Mouse (Mus musculus) liver, embryonic 14.5 days (tissue): Measurements from ENCODE around the gene Pde11a. TPM values are rescaled to one million over a fixed set of nuclear protein-coding genes. Genes with fewer than 3 reads are reported as not detected.

Experiments used
- ATAC-seq: fragments of 200-750 bp; cut with Nextera tagmentation; 2 replicates; pipeline ENCODE4 v1.8.0; 2017; ENCODE audit warnings: moderate number of reproducible peaks, mild to moderate bottlenecking, moderate library complexity; ENCODE audit not compliant: insufficient read depth
- DNase-seq, 3 experiments: peaks; one replicate each; pipeline ENCODE4 v3.0.0-alpha.2; 2012 to 2013; ENCODE audit warnings: low read depth in 3 of 3, low spot score in 3 of 3
- H3K27ac ChIP-seq: fragments of 300-500 bp; sonication (generic); 2 replicates; pipeline ENCODE4 v1.5.1; 2014; ENCODE audit warnings: moderate library complexity, mild to moderate bottlenecking, control low read depth, inconsistent platforms
- H3K27me3 ChIP-seq: fragments of 300-500 bp; sonication (generic); 2 replicates; pipeline ENCODE4 v1.6.1; 2014; ENCODE audit warnings: mild to moderate bottlenecking, low read length, moderate library complexity; ENCODE audit not compliant: control insufficient read depth, insufficient read depth
- H3K36me3 ChIP-seq: fragments of 300-500 bp; sonication (generic); replicated peaks from 2 replicates; pipeline ENCODE4 v1.6.1; 2014; ENCODE audit warnings: low read depth; ENCODE audit not compliant: control insufficient read depth, insufficient read depth
- H3K4me1 ChIP-seq, 2 experiments: fragments of 200-500 bp in 1 of 2; fragments of 300-500 bp in 1 of 2; sonication (generic) in 1 of 2; replicated peaks; 2 replicates each; pipeline ENCODE4 v1.6.1; 2012 to 2014; ENCODE audit warnings: antibody characterized with exemption in 1 of 2, inconsistent platforms in 1 of 2, low read length in 1 of 2; ENCODE audit not compliant: control insufficient read depth in 2 of 2, insufficient read depth in 2 of 2
- H3K4me2 ChIP-seq: fragments of 300-500 bp; sonication (generic); 2 replicates; pipeline ENCODE4 v1.6.1; 2014; ENCODE audit warnings: low read depth, mild to moderate bottlenecking, control low read depth, moderate library complexity
- H3K4me3 ChIP-seq, 2 experiments: fragments of 200-500 bp in 1 of 2; fragments of 300-500 bp in 1 of 2; sonication (generic) in 1 of 2; 2 replicates each; pipeline ENCODE4 v1.5.1; 2012 to 2014; ENCODE audit warnings: low read depth in 2 of 2, low read length in 2 of 2, mild to moderate bottlenecking in 2 of 2, control low read depth in 1 of 2, inconsistent platforms in 1 of 2, moderate library complexity in 1 of 2; ENCODE audit not compliant: insufficient read depth in 1 of 2
- H3K9ac ChIP-seq: fragments of 300-500 bp; sonication (generic); replicated peaks from 2 replicates; pipeline ENCODE4 v1.6.1; 2014; ENCODE audit warnings: mild to moderate bottlenecking, control low read depth, moderate library complexity
- H3K9me3 ChIP-seq: fragments of 300-500 bp; sonication (generic); 2 replicates; pipeline ENCODE4 v1.6.1; 2016; ENCODE audit warnings: low read length, mixed read lengths; ENCODE audit not compliant: control insufficient read depth
- CTCF ChIP-seq: IDR thresholded peaks from 2 replicates; pipeline ENCODE4 v1.5.1; 2016; ENCODE audit warnings: antibody characterized with exemption, low read depth, control low read depth
- EP300 ChIP-seq: IDR thresholded peaks from 2 replicates; pipeline ENCODE4 v1.6.1; 2016; ENCODE audit warnings: antibody characterized with exemption, low read depth
- WGBS: fragments of 180-500 bp; shearing (Covaris S2); extraction: QIAGEN DNeasy Blood & Tissue Kit; methylation state at CpG from one replicate; pipeline ENCODE4 v1.1.7; 2014; ENCODE audit not compliant: insufficient replicate concordance; 5-methylcytosine and 5-hydroxymethylcytosine counted together
- polyA plus RNA-seq, 2 experiments: library from polyadenylated mRNA; depleted of rRNA in 1 of 2; stranded (reverse) in 1 of 2; unstranded in 1 of 2; fragments of >200 nt; fragmentation: Nextera tagmentation in 1 of 2; extraction: Ambion mirVana in 1 of 2; gene quantifications; 2 replicates each; pipeline versions ENCODE4 v1.2.1 to v1.2.3; 2012 to 2014

Gene Pde11a
- polyA plus RNA-seq, 2 experiments, result 0.01 TPM; not detected in 1

DNA sequence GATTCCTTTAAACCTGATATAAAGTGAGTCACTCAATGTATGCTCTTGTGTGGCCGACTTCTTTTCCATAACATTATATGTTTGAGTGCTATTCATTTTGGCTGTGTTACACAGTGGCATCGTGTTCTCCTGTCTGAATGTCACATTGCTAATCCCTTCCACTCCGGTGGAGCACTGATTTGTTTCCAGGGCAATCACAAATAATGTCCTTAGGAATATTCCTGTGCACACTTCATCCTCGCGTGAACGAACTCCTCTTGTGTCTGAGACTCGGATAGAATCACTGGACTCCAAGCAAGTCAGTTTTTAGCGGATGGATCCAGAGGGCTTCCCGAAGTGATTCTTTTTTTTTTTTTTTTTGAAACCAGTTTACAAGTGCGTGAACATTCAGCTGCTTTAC is 197.4 kb downstream of the Pde11a start:
- Histone ChIP-seq H3K4me3 (no peak overlapping the region), H3K36me3 (no peaks in the 10 kb centered on the region), H3K4me1 (no peaks in the 10 kb centered on the region), H3K27ac (no peak overlapping the region), H3K4me2 (no peak overlapping the region), H3K27me3 (no peaks in the 10 kb centered on the region), H3K9me3 (no peaks in the 10 kb centered on the region), H3K9ac (no peak overlapping the region)
- DNase-seq (no peak), ATAC-seq (no peak)
- whole genome bisulfite sequencing, result 71% methylated on average over 10 of the region's 10 CpGs
- TF ChIP-seq EP300 (no peak), CTCF (no peak)

DNA sequence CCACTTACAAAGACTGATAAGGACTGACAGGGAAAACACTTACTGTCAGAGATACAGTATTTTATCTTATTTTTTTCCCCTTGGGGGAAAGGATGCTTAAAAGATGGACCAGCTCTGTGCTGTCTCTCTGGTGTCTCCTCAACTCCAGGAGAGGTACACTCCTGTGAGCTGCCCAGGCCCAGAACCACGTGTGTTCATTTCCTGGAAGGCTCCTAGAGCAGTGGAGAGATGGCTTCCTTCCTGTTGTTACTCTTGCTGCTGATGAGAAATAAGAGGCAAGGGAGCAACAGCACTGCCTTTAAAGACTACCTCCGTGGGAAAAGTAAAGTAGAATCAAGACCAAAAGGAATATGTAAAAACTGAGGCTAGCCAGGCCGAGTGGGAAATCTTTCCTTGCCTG is 205.6 kb downstream of the Pde11a start:
- TF ChIP-seq CTCF, result no peak
- TF ChIP-seq EP300, result no peak
- Histone ChIP-seq H3K4me2 (no peak overlapping the region), H3K27ac (no peak overlapping the region), H3K4me1 (no peaks in the 10 kb centered on the region), H3K4me3 (no peak overlapping the region), H3K36me3 (no peaks in the 10 kb centered on the region), H3K9ac (no peak overlapping the region), H3K9me3 (no peaks in the 10 kb centered on the region), H3K27me3 (no peaks in the 10 kb centered on the region)
- ATAC-seq (no peak), DNase-seq (no peak)
- 20% methylated on average over 3 of the region's 3 CpGs for WGBS

DNA sequence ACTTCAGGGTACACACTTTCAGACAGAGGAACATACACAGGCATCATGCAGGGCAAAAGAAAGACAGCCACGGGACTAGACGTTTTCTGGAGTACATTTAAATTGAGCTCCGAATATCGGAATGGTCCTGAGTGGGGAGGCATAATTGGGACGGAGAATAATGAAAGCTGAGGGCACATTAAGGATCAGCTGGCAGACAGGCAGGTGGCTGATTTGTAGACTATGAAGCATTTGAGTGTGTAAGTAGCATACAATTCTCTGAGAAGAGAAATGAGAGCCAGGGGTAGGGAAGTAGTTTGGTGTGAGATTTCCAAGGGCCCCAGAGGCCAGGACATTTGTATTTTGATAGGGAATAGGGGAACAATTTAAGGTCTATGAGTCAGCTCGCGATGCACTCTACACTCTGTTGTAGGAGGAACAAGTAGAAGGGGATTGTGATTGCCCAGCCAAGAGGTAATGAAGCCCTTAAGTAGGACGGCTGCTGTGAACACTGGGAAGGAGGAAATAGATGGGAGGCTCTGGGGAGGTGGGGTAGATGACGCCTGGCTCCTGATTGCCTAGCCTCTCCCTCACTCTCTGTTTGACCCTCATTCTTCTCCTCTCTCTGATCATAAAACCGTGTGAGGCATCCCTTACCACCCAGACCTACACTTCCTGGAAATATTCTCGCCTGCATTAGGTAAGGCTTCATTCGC is 208.5 kb downstream of the Pde11a start:
- TF ChIP-seq CTCF, result no peak
- WGBS, result 52% methylated on average over 12 of the region's 12 CpGs
- H3K36me3 ChIP-seq, result no peaks in the 10 kb centered on the region
- H3K27ac ChIP-seq, result no peak overlapping the region
- H3K9ac ChIP-seq, result no peak overlapping the region
- H3K9me3 ChIP-seq, result no peaks in the 10 kb centered on the region
- ATAC-seq (no peak), DNase-seq (no peak)
- no peak overlapping the region for H3K4me3 ChIP-seq
- H3K4me1 ChIP-seq, result no peaks in the 10 kb centered on the region
- H3K4me2 ChIP-seq, result no peak overlapping the region
- H3K27me3 ChIP-seq, result no peaks in the 10 kb centered on the region

DNA sequence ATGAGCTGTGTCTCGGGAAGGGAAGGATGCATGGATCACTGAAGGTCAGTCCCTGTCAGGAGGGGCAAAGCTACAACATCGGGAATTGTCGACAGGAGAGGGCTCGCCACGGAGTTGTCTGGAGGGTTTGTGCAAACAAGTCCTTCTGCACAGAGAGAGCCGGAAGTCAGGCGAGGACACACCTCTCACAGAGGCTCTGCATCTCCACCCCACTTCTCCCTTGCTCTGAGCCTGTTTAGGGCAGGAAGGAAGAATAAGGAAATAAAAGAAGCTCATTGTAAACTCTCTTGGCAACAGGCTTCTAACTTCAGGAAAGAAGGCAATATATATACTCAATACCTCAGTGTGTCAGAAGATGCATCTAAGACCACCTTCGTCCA is 209.5 kb downstream of the Pde11a start:
- Histone ChIP-seq H3K36me3 (no peaks in the 10 kb centered on the region), H3K4me3 (no peak overlapping the region), H3K9ac (no peak overlapping the region), H3K27me3 (no peaks in the 10 kb centered on the region), H3K9me3 (no peaks in the 10 kb centered on the region), H3K4me2 (no peak overlapping the region), H3K4me1 (no peaks in the 10 kb centered on the region), H3K27ac (no peak overlapping the region)
- DNase-seq (no peak), ATAC-seq (no peak)
- TF ChIP-seq EP300 (no peak), CTCF (no peak)
- 31% methylated on average over 8 of the region's 8 CpGs for WGBS

DNA sequence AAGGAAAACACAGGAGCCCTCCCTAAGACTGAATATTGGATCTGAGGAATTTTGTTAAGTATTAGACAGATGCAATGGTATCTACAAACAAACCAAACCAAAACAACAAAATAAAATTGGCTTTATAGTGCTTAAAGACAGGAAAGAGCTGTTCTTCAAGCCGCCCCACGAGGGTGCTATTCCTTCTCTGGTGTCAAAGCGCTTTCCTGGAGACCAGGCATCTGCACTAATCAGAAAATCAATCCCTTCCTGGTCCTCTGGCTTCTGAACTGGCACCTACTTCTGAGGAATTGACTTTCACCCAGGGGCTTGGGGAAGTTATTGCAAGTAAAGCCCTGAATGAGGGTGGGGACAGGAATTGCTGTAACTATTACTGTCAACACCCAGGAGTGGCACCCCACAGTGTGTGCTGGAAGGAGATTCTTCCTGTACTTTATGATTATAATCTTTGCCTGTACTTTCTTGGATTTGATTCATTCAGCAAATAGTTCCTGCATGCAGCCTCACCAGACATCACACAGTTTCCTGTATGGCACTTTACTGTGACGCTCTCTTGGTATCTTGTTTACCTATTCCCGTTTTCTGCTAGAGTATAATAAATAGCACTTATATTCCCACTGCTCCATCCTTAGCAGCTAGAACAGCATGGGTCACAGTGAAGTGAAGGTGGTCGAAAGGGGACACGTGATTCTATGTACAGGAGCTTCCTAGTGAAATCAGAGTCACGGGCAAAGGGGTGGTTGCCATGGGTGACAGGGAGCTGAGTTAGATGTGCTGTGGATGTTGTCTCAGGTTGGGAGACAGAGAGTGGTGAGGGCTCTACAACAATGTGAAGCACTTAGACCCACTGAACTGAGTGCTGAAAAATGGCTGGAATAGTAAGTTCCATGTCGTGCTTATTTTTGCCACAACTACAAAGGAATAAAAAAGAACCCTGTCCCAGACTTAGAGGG is 210.2 kb downstream of the Pde11a start:
- no peak overlapping the region for H3K9ac ChIP-seq
- no peak for TF ChIP-seq CTCF
- TF ChIP-seq EP300, result no peak
- no peaks in the 10 kb centered on the region for H3K9me3 ChIP-seq
- no peak for ATAC-seq
- no peaks in the 10 kb centered on the region for H3K27me3 ChIP-seq
- WGBS, result 42% methylated on average over 9 of the region's 9 CpGs
- no peaks in the 10 kb centered on the region for H3K4me1 ChIP-seq
- H3K4me3 ChIP-seq, result no peak overlapping the region
- H3K36me3 ChIP-seq, result no peaks in the 10 kb centered on the region
- no peak for DNase-seq
- H3K4me2 ChIP-seq, result no peak overlapping the region
- H3K27ac ChIP-seq, result no peak overlapping the region
